Mouse (Mus musculus): ENCODE data around the gene Nutf2.

DNA sequence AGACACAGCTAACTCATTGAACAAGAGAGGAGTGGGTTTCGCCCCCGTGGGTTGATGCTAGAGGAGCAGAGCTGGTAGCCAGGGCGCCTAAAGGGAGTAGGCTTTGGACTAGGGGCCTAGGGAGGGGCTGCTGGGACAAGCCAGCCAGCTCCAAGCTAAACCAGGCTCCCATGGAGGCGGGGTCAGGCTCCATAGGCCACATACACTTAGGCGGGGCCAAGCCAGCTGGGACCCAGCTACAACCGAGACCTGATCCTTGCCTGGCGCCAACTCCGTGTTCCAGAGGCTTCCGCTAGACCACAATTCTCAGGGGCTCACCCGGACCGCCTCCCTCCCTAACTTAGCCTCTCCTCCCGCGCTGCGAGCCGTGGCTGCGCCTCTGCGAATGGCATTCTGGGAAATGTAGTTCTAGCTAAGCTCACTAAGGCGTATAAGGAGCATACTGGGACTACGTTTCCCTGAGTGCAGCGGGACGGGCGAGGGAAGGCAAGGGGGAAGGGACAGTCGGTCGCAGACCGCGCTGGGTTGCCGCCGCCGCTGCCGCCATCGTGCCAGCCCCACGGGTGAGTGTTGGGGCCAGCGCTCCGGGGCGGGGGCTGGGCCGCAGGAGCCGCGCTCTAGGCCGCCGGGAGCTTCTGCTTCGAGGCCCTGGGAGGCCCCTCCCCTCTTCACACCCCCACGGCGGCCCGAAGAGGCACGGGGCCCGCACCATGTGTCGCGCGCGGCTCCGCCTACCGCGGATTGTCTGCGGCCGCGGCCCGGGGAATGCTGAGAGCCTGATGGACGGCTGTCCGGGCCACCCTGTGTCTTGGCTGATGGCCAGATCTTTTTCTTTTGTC lies at the start of gene Nutf2:
- TF ChIP-seq ZNF384 (IDR thresholded peaks at IDR 0.05; ENCODE audit: low read depth, low read length), result no peak
- peak; percentile 99 for TF ChIP-seq HCFC1 (IDR thresholded peaks at IDR 0.05; ENCODE audit: borderline replicate concordance, insufficient read depth, low read length)
- TF ChIP-seq ZC3H11A (IDR thresholded peaks at IDR 0.05; ENCODE audit: borderline replicate concordance, low read depth, low read length), result no peak

All from ES-E14 (cell line).